Mouse (Mus musculus): ENCODE measurements around the gene Rprd2. TPM values are rescaled to one million over a fixed set of nuclear protein-coding genes. Genes with fewer than 3 reads are reported as not detected.
A peak's percentile ranks its signal among the peaks of the same experiment; 100 is the strongest.

Rprd2 gene
- polyA plus RNA-seq, 1 experiment, result 0.52 TPM

- no peak overlapping the region for H3K4me3 ChIP-seq (replicated peaks)
- no peaks in the 10 kb centered on the region for H3K9me3 ChIP-seq (ENCODE audit: control insufficient read depth, low read length)
- H3K27me3 ChIP-seq (ENCODE audit: control insufficient read depth), result peaks cover 3% of the 10 kb centered on the region
- H3K4me1 ChIP-seq (ENCODE audit: control insufficient read depth), result peaks cover 26% of the 10 kb centered on the region
- TF ChIP-seq TAL1 (IDR thresholded peaks at IDR 0.05; ENCODE audit: low read length), result no peak
- no peak for TF ChIP-seq GATA1 (IDR thresholded peaks at IDR 0.05; ENCODE audit: low read length)
- H3K36me3 ChIP-seq (ENCODE audit: control insufficient read depth), result peaks cover 12% of the 10 kb centered on the region
These were observed 61.9 kb downstream of the Rprd2 start for GRCm38 (mm10) chr3:95756808-95757207.

GRCm38 (mm10) chr3:95754345-95755206 is 64.1 kb downstream of the Rprd2 start:
- TF ChIP-seq GATA1 (IDR thresholded peaks at IDR 0.05; ENCODE audit: low read length) (no peak), TAL1 (IDR thresholded peaks at IDR 0.05; ENCODE audit: low read length) (no peak)
- Histone ChIP-seq H3K27me3 (ENCODE audit: control insufficient read depth) (peaks cover 3% of the 10 kb centered on the region), H3K4me1 (ENCODE audit: control insufficient read depth) (peaks cover 26% of the 10 kb centered on the region), H3K9me3 (ENCODE audit: control insufficient read depth, low read length) (no peaks in the 10 kb centered on the region), H3K36me3 (ENCODE audit: control insufficient read depth) (peaks cover 34% of the 10 kb centered on the region), H3K4me3 (replicated peaks) (peak overlapping the region; percentile 88)

- no peak for TF ChIP-seq TAL1 (IDR thresholded peaks at IDR 0.05; ENCODE audit: low read length)
- no peak for TF ChIP-seq GATA1 (IDR thresholded peaks at IDR 0.05; ENCODE audit: low read length)
- Histone ChIP-seq H3K36me3 (ENCODE audit: control insufficient read depth) (peaks cover 51% of the 10 kb centered on the region), H3K4me1 (ENCODE audit: control insufficient read depth) (peaks cover 26% of the 10 kb centered on the region), H3K4me3 (replicated peaks) (no peak overlapping the region), H3K27me3 (ENCODE audit: control insufficient read depth) (peaks cover 3% of the 10 kb centered on the region), H3K9me3 (ENCODE audit: control insufficient read depth, low read length) (no peaks in the 10 kb centered on the region)
These were observed 65.7 kb downstream of the Rprd2 start for GRCm38 (mm10) chr3:95752935-95753334.

GRCm38 (mm10) chr3:95740406-95740805 is 78.3 kb downstream of the Rprd2 start:
- Histone ChIP-seq H3K4me1 (ENCODE audit: control insufficient read depth) (peaks cover 20% of the 10 kb centered on the region), H3K9me3 (ENCODE audit: control insufficient read depth, low read length) (no peaks in the 10 kb centered on the region), H3K27me3 (ENCODE audit: control insufficient read depth) (no peaks in the 10 kb centered on the region), H3K36me3 (ENCODE audit: control insufficient read depth) (peaks cover 91% of the 10 kb centered on the region), H3K4me3 (replicated peaks) (no peak overlapping the region)
- TF ChIP-seq TAL1 (IDR thresholded peaks at IDR 0.05; ENCODE audit: low read length), result no peak
- TF ChIP-seq GATA1 (IDR thresholded peaks at IDR 0.05; ENCODE audit: low read length), result no peak

GRCm38 (mm10) chr3:95739353-95740104 is 79.1 kb downstream of the Rprd2 start, which contains the start of gene Ecm1:
Gene Ecm1, minus strand, starts transcription at chr3:95739569.
- H3K36me3 ChIP-seq (ENCODE audit: control insufficient read depth), result peaks cover 88% of the 10 kb centered on the region
- peaks cover 28% of the 10 kb centered on the region for H3K4me1 ChIP-seq (ENCODE audit: control insufficient read depth)
- H3K27me3 ChIP-seq (ENCODE audit: control insufficient read depth), result no peaks in the 10 kb centered on the region
- TF ChIP-seq TAL1 (IDR thresholded peaks at IDR 0.05; ENCODE audit: low read length) (no peak), GATA1 (IDR thresholded peaks at IDR 0.05; ENCODE audit: low read length) (no peak)
- no peaks in the 10 kb centered on the region for H3K9me3 ChIP-seq (ENCODE audit: control insufficient read depth, low read length)
- H3K4me3 ChIP-seq (replicated peaks), result no peak within 1 kb of the TSS

GRCm38 (mm10) chr3:95735071-95735670 is 83.5 kb downstream of the Rprd2 start:
- Histone ChIP-seq H3K4me1 (ENCODE audit: control insufficient read depth) (peaks cover 43% of the 10 kb centered on the region), H3K9me3 (ENCODE audit: control insufficient read depth, low read length) (no peaks in the 10 kb centered on the region), H3K36me3 (ENCODE audit: control insufficient read depth) (peaks cover 44% of the 10 kb centered on the region), H3K4me3 (replicated peaks) (no peak overlapping the region), H3K27me3 (ENCODE audit: control insufficient read depth) (no peaks in the 10 kb centered on the region)
- TF ChIP-seq TAL1 (IDR thresholded peaks at IDR 0.05; ENCODE audit: low read length) (no peak), GATA1 (IDR thresholded peaks at IDR 0.05; ENCODE audit: low read length) (no peak)

- Histone ChIP-seq H3K4me1 (ENCODE audit: control insufficient read depth) (peaks cover 38% of the 10 kb centered on the region), H3K4me3 (replicated peaks) (no peak overlapping the region), H3K9me3 (ENCODE audit: control insufficient read depth, low read length) (no peaks in the 10 kb centered on the region), H3K27me3 (ENCODE audit: control insufficient read depth) (no peaks in the 10 kb centered on the region), H3K36me3 (ENCODE audit: control insufficient read depth) (peaks cover 34% of the 10 kb centered on the region)
- TF ChIP-seq GATA1 (IDR thresholded peaks at IDR 0.05; ENCODE audit: low read length), result no peak
- TF ChIP-seq TAL1 (IDR thresholded peaks at IDR 0.05; ENCODE audit: low read length), result no peak
These were observed 84.5 kb downstream of the Rprd2 start for GRCm38 (mm10) chr3:95734092-95734702.

- TF ChIP-seq TAL1 (IDR thresholded peaks at IDR 0.05; ENCODE audit: low read length), result no peak
- TF ChIP-seq GATA1 (IDR thresholded peaks at IDR 0.05; ENCODE audit: low read length), result no peak
- Histone ChIP-seq H3K4me1 (ENCODE audit: control insufficient read depth) (peaks cover 37% of the 10 kb centered on the region), H3K9me3 (ENCODE audit: control insufficient read depth, low read length) (no peaks in the 10 kb centered on the region), H3K36me3 (ENCODE audit: control insufficient read depth) (peaks cover 24% of the 10 kb centered on the region), H3K4me3 (replicated peaks) (no peak overlapping the region), H3K27me3 (ENCODE audit: control insufficient read depth) (no peaks in the 10 kb centered on the region)
These were observed 85.7 kb downstream of the Rprd2 start for GRCm38 (mm10) chr3:95732744-95733521.

Measured in erythroblast, embryonic 14.5 days (primary cell).